Mouse (Mus musculus) olfactory bulb, adult 2 months (tissue): ENCODE data around the gene Arid3a.

ENCODE experiments used
- CTCF ChIP-seq: fragments of 200-500 bp; IDR thresholded peaks from 2 replicates; pipeline ENCODE4 v1.5.1; 2012; ENCODE audit warnings: low read depth, mild to moderate bottlenecking, low read length, moderate library complexity; ENCODE audit not compliant: insufficient read depth
- POLR2A ChIP-seq: fragments of 200-500 bp; IDR thresholded peaks from 2 replicates; pipeline ENCODE4 v1.6.1; 2012; ENCODE audit warnings: mild to moderate bottlenecking, low read depth, low read length, moderate library complexity; ENCODE audit not compliant: insufficient read depth

DNA sequence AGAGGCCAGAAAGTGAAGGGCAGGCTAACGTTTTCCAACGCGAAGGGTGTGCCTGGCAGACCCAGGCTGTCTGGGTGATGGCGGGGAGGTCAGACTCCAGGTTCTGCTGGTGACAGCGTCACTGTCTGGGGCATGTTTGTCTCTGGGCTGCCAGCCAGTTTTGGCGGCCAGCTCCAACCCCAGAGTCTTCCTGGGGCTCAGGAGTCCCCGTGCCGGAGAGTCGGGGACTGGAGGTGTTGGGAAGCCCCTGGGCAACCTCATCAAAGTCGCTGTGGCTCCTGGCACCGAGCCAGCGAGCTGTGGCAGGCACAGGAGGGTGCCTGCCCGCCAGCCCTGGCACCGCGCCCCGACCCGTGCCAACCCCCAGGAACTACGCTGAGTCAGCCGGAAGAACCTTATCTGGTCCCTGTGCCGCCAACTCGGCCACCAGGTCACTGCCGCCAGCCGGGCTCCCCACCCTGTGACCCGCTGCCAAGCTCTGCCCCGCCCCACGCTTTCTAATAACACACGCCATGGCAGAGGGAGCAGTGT, 10.1 kb downstream of the Arid3a start:
- TF ChIP-seq CTCF: no peak
- no peak for TF ChIP-seq POLR2A
